10 mouse cellular contexts compared by ENCODE assay signal in the genomic region with DNA sequence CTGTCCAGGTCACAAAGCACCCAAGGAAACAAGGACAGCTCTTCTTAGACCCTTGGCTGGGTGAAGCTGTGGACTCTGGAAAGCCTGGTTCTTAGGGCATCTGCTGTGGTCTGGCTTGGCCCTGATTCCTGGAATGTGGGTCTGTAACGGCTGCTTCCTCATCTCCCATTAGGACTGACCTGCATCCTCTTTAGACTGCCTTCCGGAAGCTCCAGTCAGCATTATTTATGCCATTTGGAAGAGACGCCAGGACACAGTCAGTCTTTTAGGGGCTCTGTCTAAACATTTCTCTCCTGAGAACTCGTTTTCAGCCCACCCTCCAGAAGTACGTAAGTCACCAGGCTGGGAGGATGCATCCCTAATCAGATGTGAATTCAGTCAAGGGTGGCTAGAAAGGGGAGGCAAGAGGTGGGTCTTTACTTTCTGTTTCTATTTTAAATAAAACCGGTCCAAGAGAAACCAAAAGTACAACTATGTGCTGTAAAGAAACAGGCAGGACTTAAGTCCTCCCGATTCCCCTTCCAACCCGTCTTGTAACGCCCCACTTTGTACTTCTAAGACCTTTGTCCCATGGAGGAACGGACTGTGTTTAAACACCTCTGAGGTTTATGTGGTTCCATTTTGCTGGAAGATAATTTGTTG. TPM values are rescaled to one million over a fixed set of nuclear protein-coding genes. Genes with fewer than 3 reads are reported as not detected.
DNase-seq lines count a peak whose midpoint lies in the region; ATAC-seq lines count a peak whose summit lies in the region.
"Had no signal": no experiment of that assay in that cellular context is flagged by ENCODE, and none has a peak within 500 bp of the region (broad histone marks: within the 10 kb centered on the region; RNA-seq: fewer than 3 reads in every experiment).

No protein-coding gene starts in this region.

- intact Hi-C loops in heart, postnatal 36 days (cut with DNase I): no loop called here

- H3K9ac ChIP-seq in kidney, embryonic 14.5 days (ENCODE audit: low read depth, low read length): no peak overlapping the region
- no peak overlapping the region for H3K9ac ChIP-seq in hindbrain, embryonic 14.5 days

- H3K4me3 ChIP-seq in kidney, embryonic 14.5 days (ENCODE audit: low read length): no peak overlapping the region
- no peak overlapping the region for H3K4me3 ChIP-seq in hindbrain, embryonic 14.5 days (replicated peaks; ENCODE audit: low read length)

- WGBS in kidney, embryonic 14.5 days: 28% methylated on average over 10 of the region's 10 CpGs
- WGBS in hindbrain, embryonic 14.5 days: 78% methylated on average over 10 of the region's 10 CpGs

- H3K27ac ChIP-seq in kidney, embryonic 14.5 days (ENCODE audit: low read depth, low read length): peak overlapping the region; percentile 87
- no peak overlapping the region for H3K27ac ChIP-seq in hindbrain, embryonic 14.5 days

- H3K27me3 ChIP-seq in kidney, embryonic 14.5 days (ENCODE audit: control insufficient read depth, insufficient read depth, low read length): no peaks in the 10 kb centered on the region
- no peaks in the 10 kb centered on the region for H3K27me3 ChIP-seq in hindbrain, embryonic 14.5 days (ENCODE audit: control insufficient read depth, insufficient read depth, low read length)

- H3K9me3 ChIP-seq in kidney, embryonic 14.5 days (ENCODE audit: control insufficient read depth, low read length): no peaks in the 10 kb centered on the region
- H3K9me3 ChIP-seq in hindbrain, embryonic 14.5 days (ENCODE audit: control insufficient read depth, low read length): no peaks in the 10 kb centered on the region

- peak; percentile 71 for ATAC-seq in CD4-positive, CD25-positive, alpha-beta regulatory T cell, adult 4 months
- peak; percentile 17; the same call in 1 of the 2 replicates for ATAC-seq in kidney, embryonic 14.5 days (ENCODE audit: low FRiP score, low TSS enrichment)
- ATAC-seq in hindbrain, embryonic 14.5 days (ENCODE audit: low FRiP score): no peak

- H3K36me3 ChIP-seq in kidney, embryonic 14.5 days (ENCODE audit: control insufficient read depth, insufficient read depth, low read length): peaks cover 15% of the 10 kb centered on the region
- H3K36me3 ChIP-seq in hindbrain, embryonic 14.5 days (replicated peaks; ENCODE audit: control insufficient read depth, insufficient read depth): peaks cover 3% of the 10 kb centered on the region; the same call in 1 of the 2 replicates

- peak overlapping the region; percentile 4 for H3K4me2 ChIP-seq in kidney, embryonic 14.5 days (replicated peaks; ENCODE audit: low read depth, low read length)
- H3K4me2 ChIP-seq in hindbrain, embryonic 14.5 days (replicated peaks): no peak overlapping the region

- DNase-seq in heart, adult 11 months: peak; percentile 92
- DNase-seq in heart, postnatal 36 days: no peak
- DNase-seq in lung, postnatal 4 days: peak; percentile 50 to 60
- no peak for DNase-seq in frontal cortex, adult 2 months (ENCODE audit: extremely low spot score in 1 of 2, low spot score in 1 of 2)
- DNase-seq in hindbrain, embryonic 14.5 days (ENCODE audit: low spot score): no peak
- DNase-seq in right cerebral cortex, postnatal 25 days: no peak
- DNase-seq: cerebellum, adult 11-12 months had no signal

- H3K4me1 ChIP-seq in kidney, embryonic 14.5 days (ENCODE audit: control insufficient read depth, insufficient read depth, low read length): peaks cover 32% of the 10 kb centered on the region
- no peaks in the 10 kb centered on the region for H3K4me1 ChIP-seq in hindbrain, embryonic 14.5 days (replicated peaks; ENCODE audit: control insufficient read depth, insufficient read depth, low read length)

RNA-seq across cellular contexts. Expression of a gene that starts 25.3 kb away (rescaled TPM):
- total RNA-seq in heart, postnatal 36 days (2021): 1 to 10 TPM; 2.1 to 2.3 TPM
- under 1 TPM in 1 of 2 experiments, not detected in 1; 0.95 TPM for polyA plus RNA-seq in CD4-positive, CD25-positive, alpha-beta regulatory T cell, adult 4 months (2017; shearing (Covaris generic))
- 1.8 and 2.1 TPM in 2 replicates for polyA plus RNA-seq in kidney, embryonic 14.5 days (2014; fragmentation: Nextera tagmentation; extraction: Ambion mirVana)
- 1.8 and 2.0 TPM in 2 replicates for polyA plus RNA-seq in frontal cortex, adult 2 months (2012; rRNA removed)
- 1.2 and 1.3 TPM in 2 replicates for polyA plus RNA-seq in hindbrain, embryonic 14.5 days (2014; fragmentation: Nextera tagmentation; extraction: Ambion mirVana)

RNA-seq across cellular contexts. Expression of a gene that starts 28.5 kb away (rescaled TPM):
- not detected for total RNA-seq in heart, postnatal 36 days (2021)
- polyA plus RNA-seq in CD4-positive, CD25-positive, alpha-beta regulatory T cell, adult 4 months (2017; shearing (Covaris generic)): under 1 TPM; 0.10 to 0.75 TPM
- polyA plus RNA-seq in kidney, embryonic 14.5 days (2014; fragmentation: Nextera tagmentation; extraction: Ambion mirVana): 0.03 and 0.14 TPM in 2 replicates
- polyA plus RNA-seq in frontal cortex, adult 2 months (2012; rRNA removed): 0.40 and 0.44 TPM in 2 replicates
- 2.3 and 4.2 TPM in 2 replicates for polyA plus RNA-seq in hindbrain, embryonic 14.5 days (2014; fragmentation: Nextera tagmentation; extraction: Ambion mirVana)

RNA-seq across cellular contexts. Expression of a gene that starts 28.5 kb away (rescaled TPM):
- 10 to 100 TPM in 1 of 2 experiments, 1 to 10 TPM in 1; 9.9 to 15.1 TPM for total RNA-seq in heart, postnatal 36 days (2021)
- polyA plus RNA-seq in CD4-positive, CD25-positive, alpha-beta regulatory T cell, adult 4 months (2017; shearing (Covaris generic)): 10 to 100 TPM; 10.5 to 12.7 TPM
- polyA plus RNA-seq in kidney, embryonic 14.5 days (2014; fragmentation: Nextera tagmentation; extraction: Ambion mirVana): 8.3 and 14.6 TPM in 2 replicates
- polyA plus RNA-seq in frontal cortex, adult 2 months (2012; rRNA removed): 0.78 and 0.86 TPM in 2 replicates
- polyA plus RNA-seq in hindbrain, embryonic 14.5 days (2014; fragmentation: Nextera tagmentation; extraction: Ambion mirVana): 4.1 and 5.4 TPM in 2 replicates

RNA-seq across cellular contexts. Expression of a gene that starts 35.8 kb away (rescaled TPM):
- 100 to 1,000 TPM; 171 to 196 TPM for total RNA-seq in heart, postnatal 36 days (2021)
- 10 to 100 TPM; 32.4 to 36.4 TPM for polyA plus RNA-seq in CD4-positive, CD25-positive, alpha-beta regulatory T cell, adult 4 months (2017; shearing (Covaris generic))
- polyA plus RNA-seq in kidney, embryonic 14.5 days (2014; fragmentation: Nextera tagmentation; extraction: Ambion mirVana): 117 and 131 TPM in 2 replicates
- 46.5 and 48.4 TPM in 2 replicates for polyA plus RNA-seq in frontal cortex, adult 2 months (2012; rRNA removed)
- polyA plus RNA-seq in hindbrain, embryonic 14.5 days (2014; fragmentation: Nextera tagmentation; extraction: Ambion mirVana): 127 and 135 TPM in 2 replicates

RNA-seq across cellular contexts. Expression of a gene that starts 46.9 kb away (rescaled TPM):
- total RNA-seq in heart, postnatal 36 days (2021): 1 to 10 TPM; 2.1 to 2.2 TPM
- not detected for polyA plus RNA-seq in CD4-positive, CD25-positive, alpha-beta regulatory T cell, adult 4 months (2017; shearing (Covaris generic))
- 0.09 TPM in 1 of 2 replicates, not detected in the other for polyA plus RNA-seq in kidney, embryonic 14.5 days (2014; fragmentation: Nextera tagmentation; extraction: Ambion mirVana)
- 0.14 and 0.29 TPM in 2 replicates for polyA plus RNA-seq in frontal cortex, adult 2 months (2012; rRNA removed)
- polyA plus RNA-seq in hindbrain, embryonic 14.5 days (2014; fragmentation: Nextera tagmentation; extraction: Ambion mirVana): 0.46 and 1.1 TPM in 2 replicates
- total RNA-seq: gastrocnemius, postnatal 4 days had no signal

Comparison
In these comparisons a context has a peak if more than half of its experiments do, and no peak if none do; other contexts are left out.
1. DNase-seq: peak in heart, adult 11 months (single experiment) and lung, postnatal 4 days (2 of 2); none in heart, postnatal 36 days (0 of 2), frontal cortex, adult 2 months (0 of 2), hindbrain, embryonic 14.5 days (single experiment) and right cerebral cortex, postnatal 25 days (single experiment).